8 mouse cellular contexts compared by ENCODE assay signal in the genomic region with DNA sequence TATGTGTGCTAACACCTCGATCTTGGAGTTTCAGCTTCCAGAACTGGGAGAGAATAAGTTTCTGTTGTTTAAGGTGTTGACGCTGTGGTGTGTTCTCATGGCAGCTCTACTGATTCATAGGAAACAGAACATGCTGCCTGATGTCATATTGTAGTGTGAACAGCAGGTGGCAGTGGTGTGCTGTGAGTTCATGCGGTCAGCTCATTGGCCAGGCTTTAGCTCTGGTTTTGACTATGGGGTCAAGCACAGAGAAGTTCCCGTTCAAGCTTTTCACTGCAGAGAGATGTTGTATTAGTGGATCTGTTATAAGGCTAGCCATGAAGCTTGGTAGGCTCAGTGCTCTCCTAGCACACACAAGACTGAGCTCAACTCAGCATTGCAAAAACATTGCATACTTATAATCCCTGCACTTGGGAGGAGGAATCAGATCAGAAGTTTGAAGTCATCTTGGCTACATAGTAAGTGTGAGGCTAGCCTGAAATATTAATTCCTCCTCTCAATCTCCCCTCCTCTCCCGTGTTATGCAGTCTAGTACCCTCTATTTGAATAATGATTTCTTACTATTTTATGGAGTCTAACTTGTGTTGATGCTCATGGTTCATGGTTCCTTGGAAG.
A peak's percentile ranks its signal among the peaks of the same experiment; 100 is the strongest.
DNase-seq lines count a peak whose midpoint lies in the region; ATAC-seq and TF ChIP-seq lines count a peak whose summit lies in the region.

No protein-coding gene starts in this region.

- peak; percentile 91 for ATAC-seq in hindbrain, embryonic 13.5 days (ENCODE audit: low FRiP score)
- ATAC-seq in lung, postnatal 0 days: peak; percentile 64
- no peak for ATAC-seq in activated CD4-positive, CD25-positive, alpha-beta regulatory T cell, adult 4 months

- H3K9ac ChIP-seq in hindbrain, embryonic 13.5 days: no peak overlapping the region
- no peak overlapping the region for H3K9ac ChIP-seq in lung, postnatal 0 days (replicated peaks; ENCODE audit: low read depth)

- peak; percentile 95 for TF ChIP-seq CTCF in lung, postnatal 0 days (IDR thresholded peaks at IDR 0.05)

- no peak for TF ChIP-seq EP300 in lung, postnatal 0 days (IDR thresholded peaks at IDR 0.05)

- no peaks in the 10 kb centered on the region; the same call in 1 of the 2 replicates for H3K4me1 ChIP-seq in hindbrain, embryonic 13.5 days (replicated peaks)
- no peaks in the 10 kb centered on the region for H3K4me1 ChIP-seq in lung, postnatal 0 days (ENCODE audit: insufficient read depth, low read depth, low read length)

- DNase-seq in Muller cell, postnatal 12 days (ENCODE audit: inconsistent ontology term): peak; percentile 48
- DNase-seq in brain, embryonic 18.5 days (ENCODE audit: low read depth, low spot score): peak; percentile 30
- DNase-seq in fibroblast of lung, adult 2 months (ENCODE audit: low read depth): peak; percentile 17
- DNase-seq in layer of hippocampus, adult 9-11 months: peak; percentile 35
- peak; percentile 78 for DNase-seq in lung, postnatal 0 days (ENCODE audit: low spot score)
- DNase-seq in right cerebral cortex, adult 18-20 months: peak; percentile 58

- no peaks in the 10 kb centered on the region for H3K9me3 ChIP-seq in hindbrain, embryonic 13.5 days
- no peaks in the 10 kb centered on the region for H3K9me3 ChIP-seq in lung, postnatal 0 days (ENCODE audit: low read length)

- H3K27ac ChIP-seq in hindbrain, embryonic 13.5 days: no peak overlapping the region
- no peak overlapping the region for H3K27ac ChIP-seq in lung, postnatal 0 days (ENCODE audit: low read length)

- 20% methylated on average over 5 of the region's 5 CpGs for WGBS in hindbrain, embryonic 13.5 days
- 18% methylated on average over 5 of the region's 5 CpGs for WGBS in lung, postnatal 0 days

- H3K36me3 ChIP-seq in hindbrain, embryonic 13.5 days: no peaks in the 10 kb centered on the region
- H3K36me3 ChIP-seq in lung, postnatal 0 days (ENCODE audit: insufficient read depth, low read length): no peaks in the 10 kb centered on the region

- no peak overlapping the region for H3K4me3 ChIP-seq in hindbrain, embryonic 13.5 days
- H3K4me3 ChIP-seq in lung, postnatal 0 days (ENCODE audit: low read depth, low read length): no peak overlapping the region

- no peaks in the 10 kb centered on the region for H3K27me3 ChIP-seq in hindbrain, embryonic 13.5 days
- H3K27me3 ChIP-seq in lung, postnatal 0 days (replicated peaks; ENCODE audit: insufficient read depth, low read length): no peaks in the 10 kb centered on the region

- no peak overlapping the region for H3K4me2 ChIP-seq in hindbrain, embryonic 13.5 days
- H3K4me2 ChIP-seq in lung, postnatal 0 days (replicated peaks; ENCODE audit: low read depth, low read length): no peak overlapping the region

Comparison
In these comparisons a context has a peak if more than half of its experiments do, and no peak if none do; other contexts are left out.
1. DNase-seq: peak in every context shown above with its lines; median percentile 78 in lung, postnatal 0 days; 58 in right cerebral cortex, adult 18-20 months; 48 in Muller cell, postnatal 12 days; 35 in layer of hippocampus, adult 9-11 months; 30 in brain, embryonic 18.5 days; 17 in fibroblast of lung, adult 2 months.